Mouse (Mus musculus) liver, embryonic 15.5 days (tissue): ENCODE results near the gene Eea1. TPM values are rescaled to one million over a fixed set of nuclear protein-coding genes. Genes with fewer than 3 reads are reported as not detected.
"Not testable (repeated sequence)": the region's sequence is repeated elsewhere in the genome, so short reads cannot be mapped to it uniquely, and the experiment has no call there.

ENCODE experiments used
- ATAC-seq: fragments of 200-750 bp; cut with Nextera tagmentation; 2 replicates; pipeline ENCODE4 v1.8.0; 2017; ENCODE audit warnings: moderate number of reproducible peaks, mild to moderate bottlenecking, moderate library complexity; ENCODE audit not compliant: insufficient read depth
- H3K27ac ChIP-seq: fragments of 300-500 bp; sonication (generic); replicated peaks from 2 replicates; pipeline ENCODE4 v1.5.1; 2015; ENCODE audit warnings: mild to moderate bottlenecking, inconsistent platforms
- H3K27me3 ChIP-seq: fragments of 300-500 bp; sonication (generic); 2 replicates; pipeline ENCODE4 v1.6.1; 2015; ENCODE audit warnings: mild to moderate bottlenecking, inconsistent platforms
- H3K36me3 ChIP-seq: fragments of 300-500 bp; sonication (generic); replicated peaks from 2 replicates; pipeline ENCODE4 v1.6.1; 2015; ENCODE audit warnings: moderate library complexity, mild to moderate bottlenecking, inconsistent platforms
- H3K4me1 ChIP-seq: fragments of 300-500 bp; sonication (generic); replicated peaks from 2 replicates; pipeline ENCODE4 v1.6.1; 2015; ENCODE audit warnings: inconsistent platforms
- H3K4me2 ChIP-seq: fragments of 300-500 bp; sonication (generic); 2 replicates; pipeline ENCODE4 v1.6.1; 2015; ENCODE audit warnings: moderate library complexity, mild to moderate bottlenecking, inconsistent platforms
- H3K4me3 ChIP-seq: fragments of 300-500 bp; sonication (generic); replicated peaks from 2 replicates; pipeline ENCODE4 v1.5.1; 2015; ENCODE audit warnings: mild to moderate bottlenecking, inconsistent platforms
- H3K9ac ChIP-seq: fragments of 300-500 bp; sonication (generic); 2 replicates; pipeline ENCODE4 v1.6.1; 2015; ENCODE audit warnings: moderate library complexity, mild to moderate bottlenecking, inconsistent platforms
- H3K9me3 ChIP-seq: fragments of 300-500 bp; sonication (generic); replicated peaks from 2 replicates; pipeline ENCODE4 v1.6.1; 2016; ENCODE audit warnings: inconsistent platforms
- WGBS: fragments of 180-500 bp; shearing (Covaris S2); methylation state at CpG from one replicate; pipeline ENCODE4 v1.1.7; 2015; ENCODE audit warnings: mixed read lengths; ENCODE audit not compliant: insufficient replicate concordance; 5-methylcytosine and 5-hydroxymethylcytosine counted together
- polyA plus RNA-seq: library from polyadenylated mRNA; unstranded; fragments of >200 nt; fragmentation: Nextera tagmentation; extraction: Ambion mirVana; gene quantifications from 2 replicates; pipeline ENCODE4 v1.2.1, GENCODE M21; 2015

Eea1 gene
- polyA plus RNA-seq, 1 experiment from 2014 or later: 7.7 TPM

DNA sequence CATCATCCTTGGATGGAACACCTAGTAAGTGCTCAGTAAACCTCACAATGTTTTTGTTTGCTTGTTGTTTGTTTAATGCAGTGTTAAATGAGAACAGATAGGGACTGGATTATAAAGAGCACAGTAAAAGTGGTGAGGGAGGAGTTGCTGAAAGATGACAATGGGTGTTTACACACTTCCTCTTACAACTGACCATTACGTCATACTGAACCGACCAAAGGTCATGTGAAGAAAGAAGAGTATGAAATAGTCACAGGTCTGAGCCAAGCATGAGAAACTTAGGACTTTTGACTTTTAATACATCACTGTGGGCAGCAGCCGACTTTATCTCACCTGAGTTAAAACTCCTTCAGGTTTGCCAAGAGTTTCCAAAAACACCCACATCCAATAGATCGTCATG is 135.0 kb downstream of the Eea1 start:
- ATAC-seq: no peak
- Histone ChIP-seq H3K4me3 (no peak overlapping the region), H3K27ac (no peak overlapping the region), H3K36me3 (no peaks in the 10 kb centered on the region), H3K9ac (no peak overlapping the region), H3K4me2 (no peak overlapping the region), H3K27me3 (no peaks in the 10 kb centered on the region), H3K9me3 (no peaks in the 10 kb centered on the region), H3K4me1 (no peaks in the 10 kb centered on the region)
- WGBS: 50% methylated on average over 4 of the region's 4 CpGs

DNA sequence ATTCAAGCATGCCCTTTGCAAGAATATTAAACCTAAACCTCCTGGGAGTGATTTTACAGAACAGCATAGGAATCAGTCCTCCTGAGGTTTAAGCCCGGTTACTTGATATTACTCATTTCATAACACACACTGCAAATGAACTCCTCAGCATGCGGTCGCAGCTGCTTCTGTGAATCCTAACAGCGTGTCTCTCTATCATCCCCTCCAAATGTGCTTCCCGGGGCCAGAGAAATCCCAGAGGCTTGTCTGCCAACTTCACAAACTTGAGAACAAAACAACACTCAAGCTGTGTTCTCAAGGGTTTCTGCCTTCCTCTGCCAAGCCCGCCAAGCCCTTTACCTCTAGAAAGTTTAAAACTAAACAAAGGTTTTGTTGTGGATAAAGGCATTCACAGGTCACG is 135.4 kb downstream of the Eea1 start:
- H3K4me1 ChIP-seq: no peaks in the 10 kb centered on the region
- no peaks in the 10 kb centered on the region for H3K9me3 ChIP-seq
- no peak overlapping the region for H3K4me3 ChIP-seq
- no peak overlapping the region for H3K9ac ChIP-seq
- no peaks in the 10 kb centered on the region for H3K27me3 ChIP-seq
- H3K36me3 ChIP-seq: no peaks in the 10 kb centered on the region
- WGBS: 53% methylated on average over 7 of the region's 7 CpGs
- no peak overlapping the region for H3K4me2 ChIP-seq
- no peak for ATAC-seq
- no peak overlapping the region for H3K27ac ChIP-seq

DNA sequence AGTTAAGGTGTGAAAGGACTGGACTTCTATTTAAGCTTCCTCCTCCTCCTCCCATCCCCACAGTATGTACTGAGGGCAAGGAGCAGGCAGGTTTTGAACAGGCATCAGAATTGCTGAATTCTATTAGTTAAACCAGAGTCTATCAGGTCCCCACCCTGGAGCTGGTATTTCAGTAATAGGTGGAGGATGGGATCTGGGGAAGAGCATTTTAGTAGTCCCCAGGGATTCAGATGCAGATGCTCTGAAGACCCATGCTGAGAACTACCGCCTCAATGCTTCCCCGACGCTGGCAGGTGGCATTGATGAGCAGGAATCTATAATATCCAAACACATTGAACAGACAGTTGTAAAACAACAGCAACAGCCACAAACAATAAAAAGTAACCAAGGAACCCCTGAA is 136.0 kb downstream of the Eea1 start:
- Histone ChIP-seq H3K9me3 (no peaks in the 10 kb centered on the region), H3K27me3 (no peaks in the 10 kb centered on the region), H3K9ac (no peak overlapping the region), H3K4me2 (no peak overlapping the region), H3K4me1 (no peaks in the 10 kb centered on the region), H3K27ac (no peak overlapping the region), H3K36me3 (no peaks in the 10 kb centered on the region), H3K4me3 (no peak overlapping the region)
- WGBS: 77% methylated on average over 3 of the region's 3 CpGs
- ATAC-seq: no peak

DNA sequence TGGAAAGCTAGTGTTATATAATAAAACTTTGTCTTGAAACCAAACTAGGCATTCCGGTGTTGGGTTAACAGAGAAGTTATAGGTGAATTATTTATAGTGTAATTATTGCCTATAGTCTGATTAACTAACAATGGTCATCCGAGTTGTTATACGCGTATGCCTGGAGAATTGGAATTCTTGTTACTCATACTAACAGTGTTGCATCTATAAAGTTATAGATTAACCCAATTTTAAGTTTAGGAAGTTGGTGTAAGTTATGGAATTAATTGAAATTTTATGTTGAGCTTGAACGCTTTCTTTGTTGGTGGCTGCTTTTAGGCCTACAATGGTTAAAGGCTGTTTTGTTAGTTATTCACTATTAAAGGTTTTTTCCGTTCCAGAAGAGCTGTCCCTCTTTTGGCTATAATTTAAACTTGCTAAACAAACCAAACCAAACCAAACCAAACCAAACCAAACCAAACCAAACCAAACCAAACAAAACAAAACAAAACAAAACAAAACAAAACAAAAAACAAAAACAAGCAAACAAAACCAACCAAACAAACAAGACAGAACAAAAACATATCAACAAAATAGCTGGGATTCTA is 137.1 kb downstream of the Eea1 start:
- H3K9ac ChIP-seq, H3K27ac ChIP-seq, H3K4me1 ChIP-seq, H3K4me3 ChIP-seq, H3K27me3 ChIP-seq, H3K4me2 ChIP-seq, H3K36me3 ChIP-seq, H3K9me3 ChIP-seq: not testable (repeated sequence)
- WGBS: 73% methylated on average over 6 of the region's 6 CpGs
- ATAC-seq: peak; percentile 100

DNA sequence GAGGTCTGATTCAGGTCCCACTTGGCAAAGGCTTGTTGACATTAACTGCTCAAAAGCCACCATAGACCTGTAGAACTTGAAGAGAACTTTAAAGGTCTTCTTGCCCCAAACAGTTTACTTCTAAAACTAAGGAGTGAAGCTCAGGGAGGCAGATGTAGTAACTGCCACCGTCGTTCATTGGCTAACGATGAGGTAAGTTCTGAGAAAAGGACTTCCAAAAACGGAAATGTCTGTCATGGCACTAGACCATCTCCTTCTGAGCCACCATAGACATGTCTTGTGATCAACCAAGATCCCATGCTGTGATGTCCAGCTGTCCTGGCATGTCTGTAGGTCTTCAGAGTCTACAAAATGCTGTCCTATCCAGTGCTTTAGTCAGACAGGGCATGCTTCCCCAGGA is 139.4 kb downstream of the Eea1 start:
- WGBS: 76% methylated on average over 4 of the region's 4 CpGs
- ATAC-seq: no peak
- Histone ChIP-seq H3K36me3 (no peaks in the 10 kb centered on the region), H3K9me3 (no peaks in the 10 kb centered on the region), H3K4me1 (peaks cover 8% of the 10 kb centered on the region; the same call in 1 of the 2 replicates), H3K27me3 (no peaks in the 10 kb centered on the region), H3K9ac (no peak overlapping the region), H3K27ac (no peak overlapping the region), H3K4me2 (no peak overlapping the region), H3K4me3 (no peak overlapping the region)

DNA sequence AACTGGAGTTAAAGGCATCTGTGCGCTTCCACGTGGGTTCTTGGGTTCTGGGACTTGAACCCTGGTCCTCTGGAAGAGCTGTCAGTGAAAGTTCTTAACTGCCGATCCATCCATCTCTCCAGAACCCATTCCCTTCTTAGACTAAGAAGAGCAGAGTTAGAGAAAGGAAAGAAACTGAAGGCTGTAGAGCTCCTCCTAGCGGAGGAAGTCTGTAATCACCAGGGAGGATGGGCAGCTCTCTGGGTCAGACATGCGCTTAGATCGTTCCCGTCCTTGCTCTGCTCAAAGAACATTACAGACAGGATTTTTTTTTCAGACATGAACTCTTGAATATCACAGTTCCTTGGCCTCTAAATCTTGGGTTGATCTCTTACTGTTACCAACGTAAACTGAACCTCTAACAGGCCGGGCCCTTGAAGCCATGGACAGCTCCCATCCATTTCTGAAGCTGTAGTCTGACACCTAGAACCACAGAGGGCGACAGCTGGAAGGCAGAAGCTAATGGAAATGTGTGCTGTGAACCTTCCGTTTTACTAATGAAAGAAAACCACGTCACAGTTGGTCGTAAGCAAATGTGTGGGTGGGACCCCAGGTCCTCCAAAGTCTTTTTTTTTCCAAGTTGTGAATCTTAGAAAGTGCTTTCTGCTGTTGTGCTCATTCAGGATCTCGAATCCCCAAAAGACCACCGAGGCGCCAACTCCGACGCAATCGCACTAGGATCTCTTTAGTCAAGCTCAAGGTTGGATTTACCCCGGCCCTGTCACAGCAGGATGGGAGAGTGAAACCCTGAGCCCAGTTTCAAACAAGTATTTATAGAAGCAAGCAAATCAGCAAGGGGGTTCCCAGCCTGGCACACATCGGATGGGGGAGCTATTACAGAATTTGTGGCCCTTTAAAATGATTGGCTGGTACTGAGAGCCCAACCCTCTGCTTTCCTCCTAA is 140.3 kb downstream of the Eea1 start:
- Histone ChIP-seq H3K27me3 (no peaks in the 10 kb centered on the region), H3K36me3 (no peaks in the 10 kb centered on the region), H3K4me3 (no peak overlapping the region), H3K9me3 (no peaks in the 10 kb centered on the region), H3K4me2 (peak overlapping the region; percentile 21; the same call in 1 of the 2 replicates), H3K27ac (no peak overlapping the region), H3K4me1 (peaks cover 8% of the 10 kb centered on the region; the same call in 1 of the 2 replicates), H3K9ac (no peak overlapping the region)
- 41% methylated on average over 21 of the region's 21 CpGs for WGBS
- ATAC-seq: no peak

DNA sequence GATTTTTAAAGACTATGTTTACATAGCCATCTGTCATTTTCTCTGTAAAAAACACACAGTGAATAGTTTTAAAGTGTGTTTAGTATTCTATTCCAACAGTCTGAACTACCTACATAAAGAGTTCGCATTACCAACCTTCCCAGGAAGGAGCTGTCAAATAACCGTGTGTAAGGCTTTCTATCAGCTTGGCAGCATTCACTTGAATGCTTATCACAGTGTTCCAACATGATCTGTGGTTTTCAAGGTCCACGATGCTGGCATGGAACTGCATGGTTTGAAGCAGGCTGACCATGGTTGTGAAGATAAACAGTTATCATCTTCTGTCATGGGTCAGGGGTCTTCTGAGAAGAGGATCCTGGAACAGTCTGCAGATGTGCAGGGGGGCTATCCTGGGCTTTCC is 141.8 kb downstream of the Eea1 start:
- Histone ChIP-seq H3K36me3 (no peaks in the 10 kb centered on the region), H3K27me3 (no peaks in the 10 kb centered on the region), H3K4me2 (peak overlapping the region; percentile 1; the same call in 1 of the 2 replicates), H3K27ac (no peak overlapping the region), H3K4me3 (no peak overlapping the region), H3K4me1 (peaks cover 8% of the 10 kb centered on the region; the same call in 1 of the 2 replicates), H3K9me3 (no peaks in the 10 kb centered on the region), H3K9ac (no peak overlapping the region)
- 14% methylated on average over 3 of the region's 3 CpGs for WGBS
- ATAC-seq: no peak

DNA sequence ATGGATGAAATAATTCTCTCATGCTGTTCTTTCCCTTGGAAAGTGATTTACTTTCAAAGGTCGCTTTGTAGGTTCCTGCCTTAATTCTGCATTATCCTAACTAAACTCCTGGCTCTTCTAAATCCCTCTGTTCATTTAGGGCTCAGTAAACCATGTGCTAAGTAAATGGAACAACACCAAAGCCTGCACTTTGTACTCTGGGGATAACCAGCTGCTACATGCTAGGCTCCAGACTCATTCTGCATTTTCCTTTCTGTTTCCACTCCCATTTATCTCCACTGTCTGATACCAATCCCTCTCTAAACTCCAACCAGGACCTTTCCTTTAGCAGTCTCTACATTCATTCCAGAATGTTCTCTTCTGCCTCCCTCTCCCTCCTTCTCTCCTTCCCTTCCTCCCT is 149.3 kb downstream of the Eea1 start:
- Histone ChIP-seq H3K36me3 (no peaks in the 10 kb centered on the region), H3K4me2 (no peak overlapping the region), H3K27ac (no peak overlapping the region), H3K4me3 (no peak overlapping the region), H3K27me3 (no peaks in the 10 kb centered on the region), H3K9ac (no peak overlapping the region), H3K4me1 (no peaks in the 10 kb centered on the region), H3K9me3 (no peaks in the 10 kb centered on the region)
- ATAC-seq: no peak
- WGBS: 52% methylated on average over 1 of the region's 1 CpGs

DNA sequence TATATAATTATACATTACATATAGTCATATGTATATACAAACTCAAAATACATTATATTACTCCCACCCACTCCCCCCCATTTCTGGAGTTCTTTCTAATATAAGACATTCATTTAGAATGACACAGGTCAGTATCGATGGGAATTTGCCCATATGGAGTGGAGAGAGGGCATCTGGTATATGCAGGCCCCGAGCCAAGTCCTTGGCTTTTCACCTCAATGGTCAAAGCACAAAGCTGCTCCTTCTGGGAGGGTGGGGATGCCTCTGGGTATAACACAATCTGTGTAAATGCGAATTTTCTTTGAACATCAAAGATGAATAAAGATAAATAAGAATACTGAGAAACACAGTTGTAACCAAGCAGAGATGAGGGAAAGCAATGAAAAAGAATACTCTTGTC is 149.9 kb downstream of the Eea1 start:
- WGBS: 56% methylated on average over 3 of the region's 3 CpGs
- Histone ChIP-seq H3K9me3 (no peaks in the 10 kb centered on the region), H3K36me3 (no peaks in the 10 kb centered on the region), H3K27ac (no peak overlapping the region), H3K27me3 (no peaks in the 10 kb centered on the region), H3K9ac (no peak overlapping the region), H3K4me3 (no peak overlapping the region), H3K4me1 (no peaks in the 10 kb centered on the region), H3K4me2 (no peak overlapping the region)
- no peak for ATAC-seq

DNA sequence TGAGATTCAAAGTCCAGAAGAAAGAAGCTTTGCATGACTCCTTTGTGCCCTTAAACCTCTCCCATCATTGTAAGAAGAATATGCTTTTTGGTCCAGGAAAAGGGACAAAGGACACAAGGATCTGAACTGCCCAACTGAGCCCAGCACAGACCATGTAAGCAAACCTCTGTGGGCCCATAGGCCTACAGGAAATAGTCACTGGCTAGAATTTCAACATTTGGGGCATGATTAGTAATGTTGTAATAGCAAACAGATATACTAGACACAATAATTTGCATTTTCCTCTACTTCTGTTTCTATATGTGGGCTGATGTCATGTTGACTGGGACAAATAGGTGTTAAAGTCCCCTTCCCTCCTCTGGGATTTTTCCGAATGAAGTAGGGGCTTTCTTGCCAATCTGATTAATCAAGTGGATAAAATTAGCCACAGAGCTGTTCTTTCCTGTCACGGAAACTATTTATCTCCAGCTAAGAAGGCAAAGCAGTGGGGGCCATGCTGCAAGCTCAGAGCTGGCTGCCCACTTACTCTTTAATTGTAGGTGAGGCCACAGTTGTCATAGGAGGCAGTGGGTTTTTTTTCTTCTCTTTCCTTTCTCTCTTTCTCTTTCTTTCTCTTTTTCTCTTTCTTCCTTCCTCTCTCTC is 153.6 kb downstream of the Eea1 start:
- H3K9me3 ChIP-seq: no peaks in the 10 kb centered on the region
- H3K9ac ChIP-seq: no peak overlapping the region
- no peaks in the 10 kb centered on the region for H3K4me1 ChIP-seq
- no peak for ATAC-seq
- WGBS: 24% methylated on average over 2 of the region's 2 CpGs
- no peaks in the 10 kb centered on the region for H3K27me3 ChIP-seq
- no peak overlapping the region for H3K4me2 ChIP-seq
- H3K4me3 ChIP-seq: no peak overlapping the region
- H3K27ac ChIP-seq: no peak overlapping the region
- no peaks in the 10 kb centered on the region for H3K36me3 ChIP-seq

DNA sequence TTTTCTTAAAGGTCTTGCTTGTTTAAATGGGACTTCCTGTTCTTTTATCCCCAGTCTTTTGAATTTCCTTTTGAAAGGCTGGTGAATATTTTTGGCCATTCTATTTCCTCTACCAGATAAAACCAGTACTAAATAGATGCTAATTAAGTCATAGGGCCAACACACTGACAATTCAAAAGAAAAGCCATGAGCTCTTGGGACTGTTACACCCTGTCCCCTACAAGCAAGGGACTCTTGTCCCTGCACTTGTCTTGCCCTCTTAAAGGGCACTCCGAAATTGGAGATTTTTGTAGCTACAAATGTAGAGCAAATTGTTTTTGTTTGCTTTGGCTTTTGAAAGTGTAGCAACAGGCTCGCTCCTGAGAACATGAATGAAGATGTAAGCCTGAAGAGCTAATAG is 154.1 kb downstream of the Eea1 start:
- Histone ChIP-seq H3K4me1 (no peaks in the 10 kb centered on the region), H3K9ac (no peak overlapping the region), H3K36me3 (no peaks in the 10 kb centered on the region), H3K27me3 (no peaks in the 10 kb centered on the region), H3K9me3 (no peaks in the 10 kb centered on the region), H3K27ac (no peak overlapping the region), H3K4me3 (no peak overlapping the region), H3K4me2 (no peak overlapping the region)
- 58% methylated on average over 2 of the region's 2 CpGs for WGBS
- ATAC-seq: no peak
